Mouse (Mus musculus) lung, postnatal 25 days (tissue): ENCODE data around the gene Ell2.

Source experiments
- DNase-seq: peaks from one replicate; pipeline ENCODE4 v3.0.0; 2022; ENCODE audit warnings: low spot score

Gene Ell2

DNA sequence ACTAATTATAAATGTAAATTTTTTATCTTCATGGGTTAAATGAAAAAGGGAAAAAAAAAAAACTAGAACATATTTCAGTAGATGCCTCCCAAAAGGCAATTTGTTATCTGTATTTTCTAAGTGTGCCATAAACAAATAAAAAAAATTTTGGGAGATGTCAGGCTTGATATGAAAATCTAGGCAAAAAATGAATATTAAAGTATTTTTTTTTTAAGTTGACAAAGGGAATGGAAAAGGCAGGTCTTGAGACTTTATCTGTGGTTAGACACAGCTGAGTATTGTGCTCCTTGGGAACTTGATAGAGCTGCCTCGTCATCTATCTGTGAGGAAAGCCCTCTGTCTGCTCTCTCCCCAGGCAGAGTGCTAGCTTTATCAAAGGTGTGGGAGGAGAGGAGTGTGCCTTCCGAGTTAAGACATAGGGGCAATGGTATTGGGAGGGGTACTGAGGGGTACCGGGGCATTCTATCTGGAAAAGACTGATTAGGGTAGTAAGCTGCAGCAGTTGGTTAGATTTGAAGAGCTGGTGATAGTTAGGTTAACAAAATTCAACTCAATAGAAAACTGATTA, 27.1 kb downstream of the Ell2 start:
- no peak for DNase-seq

DNA sequence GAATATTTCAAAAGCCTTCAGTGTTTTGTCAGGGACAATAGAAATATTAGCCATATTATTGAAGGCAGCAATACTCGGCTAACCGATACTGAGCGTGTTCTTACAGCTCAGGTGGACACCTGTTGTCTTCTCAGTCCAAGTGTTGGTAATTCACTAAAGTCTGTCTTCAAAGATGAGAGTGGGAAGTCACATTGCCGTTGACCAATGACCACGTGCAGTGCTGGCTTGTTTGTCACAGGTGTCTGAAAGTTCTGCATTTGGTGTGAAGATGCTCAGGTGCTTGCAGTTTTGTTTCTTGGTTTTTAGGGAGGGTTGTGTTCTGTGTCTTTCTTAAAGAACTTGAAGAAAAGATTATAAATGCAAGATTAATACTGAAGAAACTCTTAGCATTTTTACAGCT, 27.7 kb downstream of the Ell2 start:
- DNase-seq = no peak

DNA sequence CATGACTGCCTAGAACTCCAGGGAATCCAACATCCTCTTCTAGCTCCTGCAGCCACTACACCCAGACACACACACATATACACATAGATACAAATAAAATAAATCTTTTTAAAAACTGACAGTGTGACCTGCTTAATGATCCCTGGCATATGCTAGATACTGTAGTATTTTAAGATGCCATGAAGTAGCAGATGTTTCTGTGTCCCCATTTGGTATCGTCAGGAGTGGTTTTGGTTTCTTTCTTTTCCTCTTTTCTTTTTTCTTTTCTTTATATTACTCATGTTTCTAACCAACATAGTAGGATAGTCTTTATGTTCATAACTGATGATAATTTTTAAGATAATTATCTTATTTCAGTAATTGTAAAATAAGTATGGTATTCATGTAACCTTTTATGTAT, 29.0 kb downstream of the Ell2 start:
- DNase-seq = no peak

DNA sequence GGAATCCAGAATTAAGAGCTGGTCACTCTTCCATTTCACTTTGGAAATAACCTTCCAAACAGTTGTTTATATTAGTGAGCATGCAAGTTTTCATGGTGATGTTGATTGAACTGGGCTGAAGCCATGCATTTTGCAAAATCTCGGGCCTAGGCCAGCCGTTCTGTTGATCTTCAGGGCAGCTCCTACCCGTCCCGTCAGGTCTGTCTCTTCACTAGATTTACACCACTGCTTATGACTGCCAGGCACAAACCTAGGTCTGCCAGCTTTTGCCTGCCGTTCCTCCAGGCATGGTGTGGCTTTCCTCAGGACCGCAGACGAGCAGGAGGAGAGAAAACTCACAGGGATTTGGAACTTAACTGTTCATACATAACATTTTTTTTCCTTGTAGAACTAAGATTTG, 31.4 kb downstream of the Ell2 start:
- DNase-seq = peak; percentile 14

DNA sequence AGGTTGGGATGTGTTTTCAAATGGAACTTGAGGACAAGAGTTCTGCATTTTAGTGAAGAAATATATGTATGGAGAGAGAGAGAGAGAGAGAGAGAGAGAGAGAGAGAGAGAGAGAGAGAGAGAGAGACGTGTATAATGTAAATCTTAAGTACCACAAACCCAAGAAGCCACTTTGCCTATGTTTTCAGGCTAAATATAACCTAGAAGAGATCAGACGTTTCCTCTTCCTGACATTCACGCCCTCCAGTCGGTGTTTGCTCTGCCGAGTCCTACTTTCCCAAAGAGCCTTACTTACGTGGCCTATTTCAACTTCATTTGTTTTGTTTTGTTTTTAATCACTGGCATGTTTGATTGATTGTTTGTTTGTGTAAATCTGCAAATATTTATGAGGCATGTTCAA, 32.0 kb downstream of the Ell2 start:
- DNase-seq = no peak

DNA sequence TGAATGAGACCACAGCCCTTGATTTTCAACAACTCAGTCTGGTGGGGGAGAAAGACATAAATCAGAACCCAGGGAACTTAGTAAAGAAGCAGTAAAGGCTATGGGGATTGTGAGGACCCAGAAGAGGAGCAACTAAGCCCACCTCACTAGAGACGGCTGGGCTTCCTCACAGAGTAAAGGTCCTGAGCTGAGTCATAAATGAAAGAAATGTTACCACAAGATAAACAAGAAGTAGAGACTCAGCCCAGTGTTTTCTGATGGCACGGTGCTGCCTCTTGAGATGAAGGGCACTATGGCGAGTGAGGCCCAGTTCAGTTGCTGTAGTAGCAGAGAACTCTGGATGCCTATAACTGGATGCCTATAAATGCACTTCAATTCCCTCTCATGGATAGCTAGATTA, 32.4 kb downstream of the Ell2 start:
- DNase-seq = no peak

DNA sequence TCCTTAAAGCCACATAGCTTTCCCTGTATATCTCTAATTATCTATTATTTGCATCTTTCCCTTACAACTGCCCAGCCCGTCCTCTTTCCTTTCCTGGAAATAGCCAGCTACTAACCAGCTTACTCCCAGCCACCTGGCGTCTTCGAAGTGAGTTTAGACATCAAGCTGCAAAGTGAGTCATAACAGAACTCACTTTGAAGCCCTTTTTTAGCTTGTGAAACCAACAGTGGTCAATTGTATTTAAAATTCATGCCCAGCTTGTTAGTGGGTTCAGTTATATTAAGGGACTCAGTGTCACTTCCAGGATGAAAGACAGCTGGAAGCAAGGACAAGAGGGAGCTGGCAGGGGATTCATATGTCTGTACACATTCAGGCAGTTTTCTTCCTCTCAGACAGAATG, 33.5 kb downstream of the Ell2 start:
- no peak for DNase-seq

DNA sequence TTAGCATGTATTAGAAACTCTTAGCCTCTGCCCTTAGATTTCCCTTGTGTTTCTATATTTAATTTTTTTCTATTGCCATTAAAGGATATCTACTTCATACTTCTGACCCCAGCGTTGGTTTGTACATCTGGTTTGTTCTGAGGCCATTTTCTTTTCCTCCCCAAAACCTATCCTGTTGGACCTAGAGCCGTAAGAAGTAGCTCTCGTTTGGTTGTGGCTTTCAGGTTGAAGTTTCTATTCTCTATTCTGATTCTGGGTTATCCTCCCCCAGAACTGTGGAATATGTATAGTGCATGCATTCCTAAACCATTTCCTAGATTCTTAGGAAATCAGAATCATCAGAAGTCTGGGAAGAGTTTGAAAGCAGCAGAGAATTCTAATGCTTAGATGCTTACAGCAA, 34.6 kb downstream of the Ell2 start:
- DNase-seq = no peak

DNA sequence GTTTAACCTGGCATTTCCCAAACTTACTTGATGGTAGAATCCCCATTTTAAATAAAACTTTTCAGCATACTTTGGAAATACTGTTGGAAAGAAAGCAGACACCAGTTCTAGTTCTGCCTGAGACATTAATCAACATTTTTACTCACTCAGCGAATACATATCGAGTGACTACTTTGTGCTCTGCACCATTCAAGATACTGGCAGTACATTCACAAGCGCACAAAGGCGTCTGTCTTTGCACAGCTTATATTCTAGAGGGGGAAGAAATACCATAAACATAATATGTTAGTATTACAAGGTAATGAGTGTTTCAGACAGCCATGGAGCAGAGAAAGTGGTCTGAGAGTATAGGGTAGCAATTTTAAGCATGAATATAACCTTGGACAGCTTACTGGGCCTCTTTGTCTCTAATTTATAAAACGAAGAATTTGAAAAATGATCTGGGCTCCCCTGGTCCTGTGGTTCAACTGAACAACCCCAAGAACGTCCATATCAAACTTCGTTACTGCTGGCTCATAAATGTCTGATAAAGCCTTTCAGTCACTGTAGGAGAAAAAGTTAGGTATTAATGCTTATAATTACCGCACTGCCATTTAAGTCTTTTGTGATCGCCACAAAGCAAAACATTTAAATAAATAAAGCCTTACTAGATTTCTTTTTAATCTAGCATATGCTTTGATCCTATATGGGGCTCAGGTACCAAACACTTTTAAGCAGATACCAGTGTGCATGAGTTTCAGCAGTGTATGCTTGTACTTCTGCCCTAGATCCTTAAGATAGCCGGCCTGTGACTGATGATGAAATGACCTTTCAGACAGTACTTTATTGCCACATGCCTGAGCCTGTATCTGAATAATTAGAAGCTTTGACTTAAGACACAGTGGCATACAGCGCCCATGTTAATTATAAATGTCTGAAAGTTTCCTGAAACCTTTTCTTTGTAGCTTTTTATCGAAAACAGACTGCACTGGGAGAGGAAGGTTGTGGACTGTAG, 35.5 kb downstream of the Ell2 start:
- peak; percentile 11 for DNase-seq

DNA sequence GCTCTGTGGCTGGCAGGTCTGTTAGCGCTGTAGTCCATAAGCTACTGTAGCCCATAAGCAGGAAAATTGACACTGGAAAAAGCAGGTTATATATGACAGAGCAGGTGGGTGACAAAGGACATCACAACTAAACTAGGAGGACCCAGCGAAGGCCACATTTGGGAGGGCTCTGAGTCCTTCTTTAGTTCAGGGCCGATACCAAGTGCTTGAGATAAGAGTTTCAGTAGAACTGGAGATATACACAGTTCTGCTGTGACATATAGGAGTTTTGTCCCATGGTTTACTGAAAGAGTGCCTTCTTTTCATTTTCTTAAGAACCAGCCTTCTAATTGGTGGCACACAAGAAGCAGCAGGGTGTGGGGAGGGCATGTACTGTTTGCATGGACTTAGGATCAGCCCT, 36.4 kb downstream of the Ell2 start:
- DNase-seq = no peak

DNA sequence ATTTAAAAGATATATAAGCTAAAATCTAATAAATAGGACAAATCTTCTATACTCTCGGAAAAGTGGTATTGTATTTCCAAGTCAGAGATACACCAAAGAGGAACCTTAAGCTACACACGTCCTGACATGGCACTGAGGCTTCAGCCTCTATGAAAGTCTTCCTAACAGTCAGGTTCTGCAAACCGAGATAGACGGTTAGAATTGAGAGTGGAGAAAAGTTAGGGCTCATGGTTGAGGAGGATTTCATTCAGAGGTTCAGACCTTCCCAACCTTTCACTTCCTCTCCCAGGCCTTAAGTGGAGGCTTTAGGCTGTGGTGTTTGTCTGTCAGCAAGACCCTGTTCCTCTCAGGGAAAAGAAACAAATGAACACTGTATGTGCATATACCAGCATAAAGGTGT, 37.5 kb downstream of the Ell2 start:
- no peak for DNase-seq

DNA sequence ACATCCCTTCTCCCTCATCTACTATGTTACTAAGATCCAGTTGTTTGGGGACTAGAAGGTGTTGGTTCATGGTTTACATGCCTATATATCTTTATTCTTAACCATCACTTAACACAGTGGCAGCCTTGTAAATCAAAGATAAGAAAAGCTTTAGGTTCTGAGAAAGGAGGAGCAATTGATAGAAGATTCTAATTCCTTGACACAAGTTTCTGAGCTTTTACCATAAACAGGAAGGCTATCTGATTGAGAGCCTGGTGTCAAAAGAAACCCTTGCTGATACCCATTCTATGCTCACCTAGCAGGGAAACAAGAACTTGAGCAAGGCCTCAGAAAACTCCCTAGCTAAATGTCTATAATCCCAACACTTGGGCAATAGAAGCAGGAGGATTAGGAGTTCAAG, 38.8 kb downstream of the Ell2 start:
- DNase-seq = no peak

DNA sequence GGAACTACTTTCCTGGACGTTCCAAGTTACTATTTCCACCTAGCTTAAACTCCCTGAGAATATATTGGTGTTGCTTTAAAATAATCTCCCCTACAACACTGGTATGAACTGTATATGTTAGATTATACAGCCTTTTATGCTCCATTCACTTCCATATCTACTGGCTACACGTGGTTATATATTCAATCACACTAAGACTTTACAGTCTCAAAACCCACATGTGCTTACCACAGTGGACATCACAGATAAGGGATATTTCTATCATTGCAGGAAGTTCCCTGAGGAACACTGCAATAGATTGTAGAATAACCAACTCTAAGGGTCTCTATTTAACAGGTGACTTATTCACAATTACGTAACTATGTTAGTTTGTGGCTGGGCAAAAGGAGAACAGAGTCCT, 40.7 kb downstream of the Ell2 start:
- DNase-seq = no peak

DNA sequence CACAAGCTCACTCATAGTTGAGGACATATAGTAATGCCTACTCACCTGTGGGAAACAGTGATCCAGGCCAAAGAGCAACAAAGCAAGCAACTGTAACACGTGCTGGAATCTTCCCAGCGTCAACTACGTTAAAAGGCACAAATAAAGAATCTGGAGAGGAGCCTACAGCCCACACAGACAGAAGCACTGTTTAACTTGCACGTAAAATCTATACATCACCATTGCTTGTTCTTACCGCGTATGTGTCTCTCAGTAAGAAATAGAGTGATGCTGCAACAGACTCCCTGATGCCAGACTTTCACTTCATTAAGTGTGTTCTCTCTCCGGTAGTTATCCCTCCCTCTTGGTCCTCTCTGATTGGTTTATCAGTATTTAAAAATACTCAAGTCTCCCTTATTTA, 42.1 kb downstream of the Ell2 start:
- no peak for DNase-seq

DNA sequence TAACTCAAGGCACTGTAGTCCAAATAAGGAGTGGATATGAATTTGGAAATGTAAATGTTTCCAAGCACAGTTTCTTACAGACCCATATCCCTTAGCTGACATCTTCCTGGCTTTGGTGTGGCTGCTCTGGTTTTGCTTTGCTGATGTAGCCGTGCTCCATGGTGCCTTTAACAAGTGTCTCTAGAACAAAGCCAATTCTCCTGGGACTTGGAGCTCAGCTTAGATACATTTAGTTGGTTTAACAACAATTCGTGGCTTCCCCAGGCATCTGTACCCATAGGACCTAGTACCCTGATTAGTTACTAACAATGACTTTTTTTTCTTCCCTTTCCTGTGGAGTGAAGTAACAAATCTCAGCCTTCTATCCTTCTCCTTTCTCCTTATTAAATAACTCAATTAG, 44.2 kb downstream of the Ell2 start:
- no peak for DNase-seq

DNA sequence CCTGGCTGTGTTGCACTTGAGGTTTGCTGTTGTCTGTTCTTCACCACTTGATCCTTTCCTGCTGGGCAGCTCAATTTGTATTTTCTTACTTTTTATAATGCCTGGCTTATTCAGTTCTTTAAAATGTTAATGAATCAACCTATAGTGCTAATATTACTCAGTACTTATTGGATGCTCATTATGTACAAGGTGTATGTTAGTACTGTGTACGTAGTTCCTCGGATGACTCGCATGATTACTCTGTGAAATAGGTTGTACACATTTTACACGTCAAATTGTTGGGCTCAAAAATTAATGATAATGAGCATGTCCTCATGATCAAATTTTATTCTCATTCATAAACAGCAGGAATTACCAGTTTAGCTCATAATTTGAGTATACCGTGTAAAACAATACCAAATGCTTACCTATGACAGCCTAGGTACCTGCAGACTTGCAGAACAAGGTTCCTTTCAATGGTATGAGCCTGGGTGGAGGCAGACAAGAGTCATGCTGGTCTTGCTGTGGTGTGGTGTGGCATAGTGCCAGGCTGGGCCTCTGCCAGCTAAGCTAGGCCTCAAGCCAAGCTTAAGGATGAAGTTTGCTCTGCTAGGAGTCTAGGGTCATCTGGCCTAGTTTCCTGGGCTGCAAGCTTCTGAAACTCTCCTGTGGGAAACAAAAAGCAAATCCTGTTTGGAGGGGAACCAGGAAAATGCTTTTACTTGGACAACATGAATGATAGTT, 45.8 kb downstream of the Ell2 start:
- DNase-seq = peak; percentile 91

DNA sequence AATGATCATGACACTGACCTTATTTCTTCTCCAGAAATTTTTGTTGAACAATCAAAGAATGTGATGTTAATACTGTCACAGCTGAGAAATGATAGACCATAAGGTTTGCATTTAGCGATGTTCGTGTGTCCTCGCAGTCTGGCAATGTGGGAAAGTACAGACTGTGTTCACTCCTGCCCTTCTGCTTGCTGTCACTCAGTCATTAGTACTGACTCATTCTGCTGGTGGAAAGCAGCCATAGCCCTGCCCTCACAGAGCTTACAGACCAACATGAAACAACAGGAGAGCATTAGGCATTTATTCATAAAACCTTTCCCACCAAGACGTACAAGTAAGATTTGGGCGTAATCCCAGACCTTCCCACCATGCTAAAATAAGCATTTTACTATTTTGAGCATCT, 47.8 kb downstream of the Ell2 start:
- no peak for DNase-seq

DNA sequence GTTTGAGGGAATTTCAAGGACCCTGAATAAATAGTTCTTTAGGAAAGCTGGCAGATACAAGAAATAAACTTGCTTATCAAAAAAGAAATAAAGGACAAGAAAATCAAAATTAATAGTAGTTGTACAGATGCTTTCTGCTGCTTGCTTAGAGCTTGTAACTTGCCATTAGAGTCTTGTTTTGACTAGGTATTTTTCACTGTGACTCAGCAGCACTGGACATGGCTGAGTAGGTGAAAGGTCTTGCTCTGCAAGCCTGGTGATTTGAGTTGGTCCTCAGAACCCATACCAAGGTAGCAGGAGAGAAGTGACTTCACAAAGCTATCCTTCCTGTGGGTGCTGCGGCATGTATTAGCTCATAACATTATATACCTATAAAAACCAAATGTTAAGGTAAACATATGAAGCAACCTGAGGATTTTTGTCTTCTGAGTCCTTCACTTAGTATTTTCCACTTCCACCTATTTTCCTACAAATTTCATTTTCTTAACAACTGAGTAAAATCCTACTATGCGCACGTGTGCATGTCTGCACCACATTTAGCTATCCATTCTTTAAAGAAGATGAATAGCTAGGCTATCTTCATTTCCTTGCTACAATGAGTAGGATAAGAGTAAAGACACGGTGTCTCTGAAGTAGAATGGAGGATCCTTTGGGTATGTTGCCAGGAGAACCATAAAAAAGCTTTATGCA, 54.4 kb downstream of the Ell2 start:
- DNase-seq = no peak

DNA sequence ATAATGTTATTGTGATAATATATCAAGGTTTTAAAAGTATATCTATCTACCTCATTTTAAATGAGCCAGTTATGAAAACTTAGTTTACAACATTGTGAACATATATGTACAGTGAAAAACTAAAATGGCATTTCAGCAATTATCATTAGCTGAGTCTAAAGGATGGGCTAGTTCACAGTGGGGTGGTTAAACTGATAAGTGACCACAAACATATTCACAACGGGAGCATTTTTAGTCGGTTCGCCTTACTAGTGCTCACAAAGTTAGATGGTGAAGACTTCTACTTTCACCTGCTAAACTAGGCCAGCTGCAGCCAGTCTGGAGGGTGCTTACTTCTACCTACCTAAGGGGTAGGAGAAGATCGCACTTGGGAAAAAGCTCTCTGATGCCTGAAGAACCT, 56.2 kb downstream of the Ell2 start:
- no peak for DNase-seq

DNA sequence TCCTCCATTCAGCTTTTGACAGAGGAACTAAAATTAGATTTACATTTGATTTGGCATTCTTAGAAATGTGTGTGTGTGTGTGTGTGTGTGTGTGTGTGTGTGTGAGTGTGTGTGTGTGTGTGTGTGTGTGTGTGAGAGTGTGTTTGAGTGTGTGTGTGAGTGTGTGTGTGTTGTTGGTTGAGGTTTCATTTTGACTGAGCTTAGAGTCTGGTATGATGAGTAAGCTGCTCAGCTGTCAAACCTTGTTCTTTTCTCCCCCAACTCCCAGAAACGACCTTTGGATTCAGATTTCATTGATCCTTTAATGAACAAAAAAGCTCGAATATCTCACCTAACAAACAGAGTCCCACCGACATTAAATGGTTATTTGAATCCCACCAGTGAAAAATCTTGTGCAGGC, 56.7 kb downstream of the Ell2 start:
- no peak for DNase-seq

DNA sequence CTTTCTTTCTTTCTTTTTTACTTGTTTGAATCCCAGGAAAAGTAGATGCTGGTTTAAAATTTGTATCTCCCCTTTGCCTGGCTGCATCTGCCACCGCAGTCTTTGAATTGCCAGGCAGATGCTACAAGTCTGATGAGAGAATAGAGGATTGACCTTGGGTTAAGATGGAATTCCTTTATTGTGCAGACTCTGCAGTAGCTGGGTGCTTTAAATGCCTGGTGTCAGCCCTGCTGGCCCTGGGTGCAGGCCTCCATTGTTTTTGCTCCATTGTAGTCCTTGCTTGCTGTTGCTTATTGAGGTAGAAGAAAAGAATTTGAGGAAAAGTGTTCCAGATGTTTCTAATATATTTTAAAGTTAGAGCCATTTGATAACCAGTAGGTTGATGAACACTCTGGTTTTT, 59.2 kb downstream of the Ell2 start:
- no peak for DNase-seq

DNA sequence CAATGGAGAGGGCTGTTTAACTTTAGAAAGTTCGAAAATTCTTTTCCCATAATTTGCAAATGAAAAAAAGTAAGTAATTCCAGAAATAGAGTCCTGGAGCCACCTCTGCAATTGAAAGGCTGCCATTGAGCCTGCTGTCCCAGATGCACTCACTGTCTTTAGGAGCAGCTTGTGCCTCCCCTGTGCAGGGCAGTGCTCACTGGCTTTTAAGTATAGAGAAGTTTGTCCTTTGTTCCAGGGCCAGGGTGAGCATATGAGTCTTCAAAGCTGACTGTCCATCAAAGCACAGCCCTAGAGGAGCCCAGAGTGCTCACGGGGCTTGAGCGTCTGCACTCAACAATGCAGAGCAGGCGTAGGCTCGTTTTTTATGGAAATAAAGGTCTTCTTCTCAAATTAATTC, 59.7 kb downstream of the Ell2 start:
- no peak for DNase-seq

DNA sequence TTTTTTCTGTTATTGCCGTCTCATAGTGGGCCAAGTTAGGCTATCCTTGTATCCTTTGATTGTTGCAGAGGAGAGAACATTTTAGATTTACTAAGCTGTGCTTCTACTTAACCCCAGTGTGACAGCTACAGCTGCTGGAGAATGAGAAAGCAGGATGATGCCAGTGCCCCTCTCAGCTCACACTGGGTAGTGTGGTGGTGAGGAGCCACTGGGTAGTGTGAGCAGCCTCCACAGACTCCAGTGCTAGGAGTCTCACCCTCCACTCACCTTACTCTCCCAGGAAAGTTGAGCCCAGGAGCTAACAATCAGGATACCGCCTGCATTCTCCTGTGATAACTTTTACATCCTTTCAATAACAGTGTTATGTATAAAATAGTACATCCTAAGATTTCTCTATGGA, 60.4 kb downstream of the Ell2 start:
- DNase-seq = no peak
